Mouse (Mus musculus) ES-E14 (cell line): Measurements from ENCODE around the gene Efr3b.

Source experiments
- CHD2 ChIP-seq: IDR thresholded peaks from 2 replicates; pipeline ENCODE4 v1.6.1; 2014; ENCODE audit warnings: mild to moderate bottlenecking, low read depth, low read length, inconsistent platforms
- ZNF384 ChIP-seq: IDR thresholded peaks from 2 replicates; pipeline ENCODE4 v1.6.1; 2012; ENCODE audit warnings: low read depth, low read length, inconsistent platforms

DNA sequence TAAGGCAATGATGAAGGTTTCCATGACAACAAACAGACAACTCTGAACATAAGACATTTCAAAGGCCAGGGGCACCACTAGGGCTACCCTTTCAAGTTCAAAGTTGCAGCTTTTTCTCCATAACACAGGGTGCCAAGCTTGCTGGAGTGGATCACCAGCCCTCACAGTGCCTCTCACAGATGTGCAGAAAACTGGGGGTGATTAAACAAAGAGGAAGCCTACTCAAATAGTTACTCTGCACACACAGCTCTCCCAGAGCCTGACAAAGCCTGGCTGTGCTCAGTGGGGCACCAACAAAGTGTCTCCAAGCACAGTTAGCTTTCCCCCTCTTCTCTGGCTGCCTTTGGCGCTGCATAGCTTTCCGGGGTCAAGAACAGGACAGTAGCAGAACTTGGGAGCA is 48.8 kb downstream of the Efr3b start:
- TF ChIP-seq ZNF384: no peak
- TF ChIP-seq CHD2: no peak
